Mouse (Mus musculus): ENCODE results near the gene 1700061G19Rik.
"Not testable (repeated sequence)": the region's sequence is repeated elsewhere in the genome, so short reads cannot be mapped to it uniquely, and the experiment has no call there.

Gene 1700061G19Rik

DNA sequence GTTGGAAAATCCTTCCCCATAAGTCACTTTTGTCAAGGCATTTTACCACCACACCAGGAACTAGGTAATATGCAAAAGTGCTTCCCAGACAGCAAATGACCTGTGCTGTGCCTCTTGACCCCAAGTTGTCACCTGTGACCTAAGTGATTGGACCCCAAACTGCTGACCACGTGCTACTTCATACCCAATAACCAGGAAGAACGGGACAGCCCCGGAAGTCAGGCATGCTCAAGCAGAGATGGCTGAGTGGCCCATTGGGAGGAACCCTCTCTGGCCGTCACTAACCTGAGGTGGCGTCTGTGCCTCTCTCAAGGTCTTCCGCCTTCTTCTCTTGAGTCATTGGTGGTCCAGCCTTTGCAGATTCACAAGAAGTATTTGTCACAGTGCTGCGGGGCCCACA lies 2.8 kb upstream of the 1700061G19Rik start:
- no peak for DNase-seq

DNA sequence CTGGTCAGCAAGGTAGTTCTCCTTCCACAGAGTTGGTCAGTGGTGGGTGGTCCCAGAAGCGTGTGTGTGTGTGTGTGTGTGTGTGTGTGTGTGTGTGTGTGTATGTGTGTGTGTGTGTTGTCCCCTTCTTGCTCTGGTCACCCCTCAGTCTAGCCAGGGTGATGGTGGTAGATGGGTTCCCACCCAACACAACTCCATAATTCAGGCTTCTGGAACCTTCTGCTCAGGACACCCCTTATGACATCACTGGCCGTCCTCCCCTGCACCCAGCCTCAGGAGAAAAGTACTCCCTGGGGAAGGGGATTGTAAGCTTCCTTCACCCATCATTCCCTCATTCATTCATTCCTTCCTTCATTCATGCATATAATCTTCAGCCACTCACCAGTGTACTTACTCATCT lies 1.0 kb upstream of the 1700061G19Rik start, which contains the start of gene Acsbg2:
TSS of gene Acsbg2 (minus strand) at position 211 of the 400 bp plus-strand sequence.
- DNase-seq = no peak

DNA sequence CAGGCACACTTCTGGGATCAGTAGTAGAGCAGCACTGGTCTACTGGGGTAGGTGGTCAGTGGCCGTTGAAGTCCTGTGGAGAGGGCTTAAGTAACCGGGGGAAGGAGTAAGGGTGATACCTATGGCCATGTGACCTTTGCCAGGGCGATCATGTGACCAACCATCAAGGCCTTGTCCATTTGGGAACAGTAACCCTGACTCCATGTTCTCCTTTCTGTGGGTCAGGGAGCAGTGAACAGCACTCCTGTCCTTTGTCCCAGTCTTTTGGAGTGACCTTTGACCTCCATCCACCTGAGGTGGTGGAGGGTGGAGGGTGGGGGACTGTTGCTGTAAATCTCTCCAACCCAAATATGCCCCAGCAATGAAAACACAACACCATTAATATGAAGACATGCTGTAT lies 1.2 kb downstream of the 1700061G19Rik start:
- DNase-seq = no peak

DNA sequence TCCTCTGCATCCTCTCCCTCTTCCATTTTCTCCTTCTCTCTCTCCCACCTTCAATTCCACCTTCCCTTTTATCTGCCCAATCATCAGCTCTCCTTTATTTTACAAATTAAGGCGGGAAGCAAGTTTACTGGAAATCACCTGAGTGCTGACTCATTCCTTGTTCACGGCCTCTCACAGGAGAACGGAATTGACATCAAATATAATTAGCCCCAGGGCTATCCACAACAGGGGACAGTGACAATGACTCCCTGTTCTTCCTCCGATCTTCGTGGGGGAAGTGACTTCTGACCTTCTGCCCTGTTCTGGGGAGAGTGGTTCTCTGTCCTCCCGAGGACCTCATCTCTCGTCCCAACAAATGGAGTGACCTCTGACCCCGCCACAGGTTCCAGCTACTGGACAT lies 1.7 kb downstream of the 1700061G19Rik start:
- no peak for DNase-seq

DNA sequence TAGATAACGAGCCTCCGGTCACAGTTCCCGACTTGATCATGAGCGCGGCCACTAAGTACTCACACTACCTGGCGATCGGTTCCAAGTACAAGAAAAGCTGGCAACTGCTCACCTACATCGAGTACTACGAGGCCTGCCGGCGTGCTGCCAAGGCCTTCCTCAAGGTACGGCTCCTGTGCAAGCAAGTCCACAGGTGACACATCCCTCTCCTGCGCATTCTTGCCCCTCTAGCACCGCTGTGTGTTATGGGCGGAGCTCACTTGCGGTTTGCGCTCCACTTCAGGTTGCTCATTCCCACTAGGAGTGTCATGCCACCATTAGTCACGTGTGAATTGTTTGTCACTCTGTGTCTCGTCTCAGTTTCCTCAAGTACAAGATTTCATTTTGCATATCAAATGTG lies 2.1 kb downstream of the 1700061G19Rik start:
- DNase-seq = no peak

DNA sequence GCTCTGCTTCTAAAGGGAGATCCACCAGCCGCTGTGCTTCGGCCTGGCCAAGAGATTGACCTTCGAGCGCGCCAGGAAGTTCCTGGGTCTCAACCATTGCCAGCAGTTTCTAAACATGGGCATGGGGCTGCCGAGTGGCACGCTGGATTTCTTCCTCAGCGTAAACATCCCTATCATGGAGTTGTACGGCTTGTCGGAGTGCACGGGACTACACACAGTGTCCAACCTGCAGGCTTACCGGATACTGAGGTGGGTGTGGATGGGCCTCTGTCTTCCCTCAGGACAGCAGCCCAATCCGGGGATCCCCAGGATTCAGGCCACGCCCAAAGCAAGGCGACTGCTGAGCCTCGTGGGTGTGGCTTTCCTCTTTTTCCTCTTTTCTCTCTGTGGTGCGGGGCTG lies 8.3 kb downstream of the 1700061G19Rik start:
- DNase-seq = no peak

DNA sequence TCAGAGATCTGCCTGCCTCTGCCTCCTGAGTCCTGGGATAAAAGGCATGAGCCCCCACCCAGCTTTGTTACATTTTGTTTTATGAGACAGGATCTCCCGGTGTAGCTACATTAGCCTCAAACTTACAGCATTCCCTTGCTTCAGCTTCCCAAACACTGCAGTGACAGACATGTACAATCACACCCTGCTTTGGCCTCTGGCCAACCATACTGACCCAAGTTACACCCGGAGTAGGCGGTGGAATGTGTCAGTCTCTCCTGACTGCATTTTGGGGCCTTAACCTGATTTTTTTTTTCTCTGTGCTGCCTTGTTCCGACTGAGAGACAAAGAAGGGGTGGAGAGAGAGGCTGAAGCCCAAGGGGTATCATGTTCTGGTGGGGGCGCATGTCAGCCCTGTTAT lies 9.1 kb downstream of the 1700061G19Rik start:
- no peak for DNase-seq

DNA sequence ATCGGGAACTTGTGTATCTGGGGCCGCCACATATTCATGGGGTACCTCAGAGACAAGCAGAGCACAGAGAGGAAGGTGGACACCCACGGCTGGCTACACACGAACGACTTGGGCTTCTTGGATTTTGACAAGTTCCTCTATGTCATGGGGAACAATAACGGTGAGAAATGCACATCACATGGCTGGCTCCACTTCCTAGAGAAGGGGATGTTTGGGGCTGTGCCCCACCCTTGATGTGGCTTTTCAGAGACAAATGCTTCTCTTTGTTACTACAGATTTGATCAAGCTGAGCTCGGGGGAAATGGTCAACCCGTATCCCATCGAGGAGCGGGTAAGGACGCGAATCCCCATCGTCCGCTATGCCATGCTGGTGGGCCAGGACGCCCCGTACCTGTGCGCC lies 9.5 kb downstream of the 1700061G19Rik start:
- no peak for DNase-seq

DNA sequence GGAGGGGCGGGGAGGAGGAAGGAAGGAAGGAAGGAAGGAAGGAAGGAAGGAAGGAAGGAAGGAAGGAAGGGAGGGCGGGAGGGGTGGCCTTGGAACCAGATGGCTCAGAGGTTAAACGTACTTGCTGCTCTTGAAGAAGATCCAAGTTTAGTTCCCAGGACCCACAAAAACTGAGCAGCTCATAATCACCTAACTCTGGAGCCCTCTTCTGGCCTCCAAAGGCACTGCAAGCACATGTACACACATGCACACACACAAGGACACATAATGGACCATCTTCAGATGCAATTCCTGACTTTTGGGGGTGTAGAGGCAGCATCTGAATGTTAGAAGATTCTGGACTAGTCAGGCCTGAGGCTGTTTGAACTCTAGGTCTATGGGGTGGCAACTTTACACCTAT lies 12.8 kb downstream of the 1700061G19Rik start:
- no peak for DNase-seq

DNA sequence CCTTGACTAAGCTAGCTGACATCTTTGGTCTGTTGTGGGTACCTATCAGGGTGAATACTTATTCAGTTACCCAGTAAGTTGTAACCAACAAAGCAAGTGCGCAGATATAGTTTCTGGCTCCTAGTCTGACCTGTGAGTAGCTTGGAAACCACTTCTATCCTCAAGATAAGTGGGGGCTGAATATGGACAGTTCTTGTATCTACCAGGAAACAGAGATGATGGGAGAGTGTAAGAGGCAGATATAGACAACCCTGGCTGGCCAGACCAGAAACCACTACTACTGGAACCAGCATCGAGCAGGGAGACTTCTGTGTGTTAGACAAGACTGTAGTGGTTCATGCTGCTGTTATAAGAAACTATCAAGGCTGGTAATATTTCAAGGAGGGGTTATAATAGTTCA lies 14.7 kb downstream of the 1700061G19Rik start:
- DNase-seq = no peak

DNA sequence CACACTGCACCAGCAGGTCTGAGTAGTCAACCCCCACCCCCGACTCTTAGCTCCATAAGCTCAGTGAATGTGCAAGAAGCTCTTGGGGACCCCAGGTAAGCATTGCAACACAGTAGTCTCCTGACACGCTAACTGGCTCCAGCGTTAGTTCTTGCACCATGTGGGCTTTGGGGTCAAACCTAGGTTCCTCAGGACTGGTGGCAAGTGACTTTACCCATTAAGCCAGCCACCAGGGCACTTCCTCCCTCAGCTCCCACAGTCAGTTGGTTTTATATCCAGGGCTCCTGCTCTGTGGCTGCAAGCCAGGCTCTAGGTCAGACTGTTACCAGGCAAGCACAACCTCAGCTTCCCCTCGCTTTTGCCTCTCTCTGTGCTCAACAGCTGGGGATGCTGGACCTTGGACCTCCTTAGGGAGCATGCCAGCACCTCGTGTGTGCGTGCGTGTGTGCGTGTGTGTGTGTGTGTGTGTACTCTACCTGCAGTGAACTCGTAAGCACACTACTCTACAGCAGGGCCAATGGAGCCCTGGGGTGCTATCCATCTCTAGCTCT lies 20.2 kb downstream of the 1700061G19Rik start:
- DNase-seq = no peak

DNA sequence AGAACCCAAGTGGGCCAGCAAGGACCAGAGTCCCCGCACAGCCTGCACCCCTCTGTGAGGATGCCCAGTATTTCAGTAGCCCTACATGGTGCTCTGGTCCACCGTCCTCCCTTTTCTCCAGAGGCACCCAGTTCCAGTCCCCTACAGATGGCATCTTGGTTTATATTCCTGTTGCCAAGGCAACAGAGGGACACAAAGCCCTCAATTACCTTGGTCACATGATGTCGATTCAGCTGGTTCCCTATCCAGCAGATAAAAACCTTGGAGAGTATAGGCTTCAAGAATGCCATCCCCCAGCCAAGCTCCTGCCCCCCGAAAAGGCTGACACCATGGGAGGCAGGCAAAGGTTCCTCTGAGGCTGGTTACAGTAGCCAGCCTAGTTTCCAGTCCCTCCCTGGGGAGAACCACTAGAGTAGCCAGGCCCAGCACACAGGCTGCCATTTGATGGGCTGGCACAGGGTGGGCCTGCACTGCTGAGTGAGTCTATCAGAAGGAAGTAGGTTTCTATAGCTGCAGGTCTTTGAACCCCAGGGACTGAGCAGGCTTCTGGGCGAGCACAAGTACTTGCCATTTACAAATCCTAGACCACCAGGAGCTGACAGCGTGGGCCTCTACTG lies 21.3 kb downstream of the 1700061G19Rik start:
- DNase-seq = peak; percentile 66

DNA sequence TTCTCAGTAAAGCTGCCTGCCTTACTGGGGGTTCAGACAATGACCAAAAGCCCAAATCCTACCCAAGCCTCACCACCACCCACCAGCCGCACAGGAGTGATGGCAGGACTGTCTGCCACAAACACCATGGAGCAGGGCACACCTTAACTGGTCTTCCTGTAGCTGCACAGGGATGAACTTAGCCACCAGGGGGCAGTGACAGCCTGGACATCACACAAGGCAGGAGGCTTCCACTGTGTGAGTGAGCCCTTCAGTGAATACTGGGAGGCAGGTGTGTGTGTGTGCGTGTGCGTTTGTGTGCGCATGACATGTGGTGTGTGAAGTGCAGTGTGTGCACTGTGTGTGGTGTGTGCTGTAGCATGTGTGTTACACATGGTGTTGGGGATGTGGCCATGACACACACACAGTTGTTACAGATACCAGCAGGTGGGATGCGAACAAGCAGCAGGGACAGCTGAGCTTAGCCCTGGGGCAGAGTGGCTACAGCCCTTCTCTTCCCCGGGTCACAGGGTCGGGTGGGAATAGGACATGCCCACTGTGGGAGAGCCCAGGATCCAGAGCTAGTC lies 22.4 kb downstream of the 1700061G19Rik start:
- DNase-seq = peak; percentile 83

DNA sequence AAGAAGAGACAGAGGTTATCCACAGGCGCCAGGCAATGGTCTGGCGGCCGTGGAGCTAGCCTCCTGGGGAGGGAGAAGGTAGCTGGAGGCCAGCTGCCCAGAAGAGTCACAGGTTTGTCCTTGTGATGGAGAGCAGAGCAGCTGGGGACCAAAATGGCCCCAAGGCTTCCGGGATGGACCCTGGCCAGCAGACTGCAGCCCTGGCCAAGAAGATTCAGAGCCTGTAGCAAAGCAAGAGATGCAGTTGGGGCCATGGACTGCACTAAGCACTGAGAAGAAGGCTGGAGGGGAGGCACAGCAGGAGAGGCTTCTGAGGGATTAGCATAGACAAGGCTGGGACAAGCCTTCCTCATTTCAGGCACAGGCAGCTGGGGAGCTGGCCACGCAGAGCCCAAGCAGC lies 27.4 kb downstream of the 1700061G19Rik start:
- no peak for DNase-seq

DNA sequence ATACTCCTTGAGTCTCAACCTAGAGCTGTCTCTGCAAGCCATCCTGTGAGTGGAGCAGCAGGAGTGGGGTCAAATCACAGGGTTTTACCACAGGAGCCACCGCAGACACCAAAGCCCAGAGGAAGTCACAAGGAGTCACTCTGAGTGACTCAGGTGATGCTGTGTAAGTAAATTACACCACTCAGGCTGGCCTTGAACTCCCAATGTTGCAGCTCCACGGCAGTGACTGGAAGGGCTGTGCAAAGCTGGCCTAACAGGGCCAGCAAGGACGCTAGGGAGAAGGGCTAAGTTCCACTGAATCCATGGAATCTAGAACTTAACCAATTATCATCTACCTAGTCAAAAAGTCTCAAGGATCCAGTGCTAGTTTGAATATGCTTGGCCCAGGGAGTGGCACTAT lies 30.9 kb downstream of the 1700061G19Rik start:
- no peak for DNase-seq

DNA sequence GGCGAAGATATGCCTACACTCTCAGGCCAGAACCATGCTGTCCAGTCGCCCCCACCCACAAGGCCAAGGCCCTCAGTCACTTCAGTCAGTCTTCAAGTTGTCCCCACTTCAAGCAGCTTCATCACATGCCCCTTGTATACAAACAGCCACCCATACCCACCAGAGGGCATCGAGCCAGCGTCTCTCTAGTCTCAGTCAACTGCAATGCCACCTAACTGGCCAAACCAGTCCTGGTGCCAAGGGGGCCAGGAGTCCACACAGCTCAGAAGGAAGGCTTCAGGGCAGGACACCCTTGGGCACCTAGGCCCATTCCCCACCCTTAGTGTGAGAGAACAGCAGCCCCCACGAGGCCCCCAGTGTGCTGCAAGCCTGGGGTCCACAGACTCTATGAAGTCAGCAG lies 31.8 kb downstream of the 1700061G19Rik start:
- DNase-seq = no peak

DNA sequence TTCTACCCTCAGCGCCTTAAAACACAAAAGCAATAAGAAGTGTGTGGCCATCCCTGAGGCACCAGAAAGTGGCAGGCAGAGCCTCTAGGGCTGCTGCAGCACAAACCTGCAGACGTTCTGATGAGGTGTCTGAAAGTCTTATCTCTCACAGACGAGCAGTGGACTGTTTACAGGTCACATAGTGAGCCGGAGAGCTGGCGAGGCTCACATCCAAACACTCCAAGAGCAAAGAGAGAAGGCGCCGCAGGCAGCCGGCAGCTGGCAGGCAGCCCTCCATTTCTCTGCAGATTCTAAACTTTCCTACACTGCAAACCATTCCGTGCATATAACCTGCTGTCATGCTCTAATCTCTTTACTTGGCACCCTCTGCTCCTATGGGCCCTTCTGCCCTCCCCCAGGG lies 32.6 kb downstream of the 1700061G19Rik start:
- DNase-seq = no peak

DNA sequence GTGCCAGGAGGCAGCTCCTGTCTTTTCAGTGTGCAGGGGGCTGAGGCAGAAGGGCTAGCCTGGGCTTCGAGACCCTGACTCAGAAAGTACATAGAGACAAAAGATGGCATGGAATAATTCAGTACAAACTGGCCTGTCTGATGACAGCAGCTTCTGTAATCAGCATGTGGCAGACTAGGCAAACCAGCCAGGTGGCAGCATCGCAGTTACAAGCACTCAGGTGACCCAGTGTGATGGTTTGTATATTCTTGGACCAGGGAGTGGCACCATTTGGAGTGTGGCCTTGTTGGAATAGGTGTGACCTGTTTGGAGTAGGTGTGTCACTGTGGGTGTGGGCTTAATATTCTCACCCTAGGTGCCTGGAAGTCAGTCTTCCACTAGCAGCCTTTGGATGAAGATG lies 34.5 kb downstream of the 1700061G19Rik start:
- DNase-seq = not testable (repeated sequence)

DNA sequence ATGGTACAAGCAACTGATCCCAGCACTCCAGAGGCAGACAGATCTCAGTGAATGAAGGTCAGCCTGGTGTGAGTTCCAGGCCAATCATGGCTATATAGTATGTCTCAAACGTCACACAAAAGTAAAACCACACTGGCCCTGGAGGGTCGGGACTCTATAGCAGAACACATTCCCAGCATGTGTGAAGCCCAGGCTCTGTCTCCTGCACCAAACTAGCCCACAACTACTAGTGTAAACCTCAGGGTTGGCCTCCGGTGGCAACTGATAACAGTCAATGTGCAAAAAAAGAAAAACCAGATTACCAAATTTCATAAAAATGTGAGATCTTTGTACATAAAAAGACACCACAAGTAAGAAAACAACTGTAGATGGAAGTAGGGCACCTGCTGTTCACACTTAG lies 37.7 kb downstream of the 1700061G19Rik start:
- DNase-seq = no peak

DNA sequence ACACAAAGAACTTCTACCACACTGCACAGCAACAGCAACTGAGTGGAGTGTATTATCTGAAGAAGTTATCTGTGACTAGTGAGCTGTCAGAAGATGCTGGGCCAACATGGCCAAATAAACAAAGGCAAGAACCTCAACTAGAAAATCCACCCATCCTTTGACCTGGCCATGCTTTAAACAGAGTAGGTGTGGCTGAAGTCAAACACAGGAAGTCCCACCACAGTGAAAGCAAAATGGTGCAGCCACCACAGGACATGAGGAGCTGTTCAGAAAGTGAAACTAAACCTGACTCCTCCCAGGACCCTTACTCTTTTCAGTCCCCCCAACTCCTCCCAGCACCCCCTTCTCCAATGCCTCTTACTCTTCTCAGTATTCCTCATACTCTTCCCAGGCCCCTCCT lies 38.2 kb downstream of the 1700061G19Rik start:
- DNase-seq = no peak

DNA sequence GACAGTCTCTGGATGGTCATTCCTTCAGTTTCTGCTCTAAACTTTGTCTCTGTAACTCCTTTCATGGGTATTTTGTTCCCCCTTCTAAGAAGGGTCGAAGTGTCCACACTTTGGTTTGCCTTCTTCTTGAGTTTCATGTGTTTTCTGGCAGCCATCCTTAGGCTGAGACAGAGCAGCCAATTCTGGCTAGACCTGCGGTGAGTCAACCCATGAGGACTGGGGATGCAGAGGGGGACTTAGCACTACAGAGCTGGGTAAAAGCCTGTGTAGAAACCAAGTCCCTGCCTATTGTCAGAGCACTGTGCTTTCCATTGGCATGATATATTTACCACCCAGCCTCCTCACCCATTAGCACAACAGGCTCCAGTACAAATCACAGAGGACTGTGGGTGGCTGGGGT lies 41.9 kb downstream of the 1700061G19Rik start:
- DNase-seq = no peak

DNA sequence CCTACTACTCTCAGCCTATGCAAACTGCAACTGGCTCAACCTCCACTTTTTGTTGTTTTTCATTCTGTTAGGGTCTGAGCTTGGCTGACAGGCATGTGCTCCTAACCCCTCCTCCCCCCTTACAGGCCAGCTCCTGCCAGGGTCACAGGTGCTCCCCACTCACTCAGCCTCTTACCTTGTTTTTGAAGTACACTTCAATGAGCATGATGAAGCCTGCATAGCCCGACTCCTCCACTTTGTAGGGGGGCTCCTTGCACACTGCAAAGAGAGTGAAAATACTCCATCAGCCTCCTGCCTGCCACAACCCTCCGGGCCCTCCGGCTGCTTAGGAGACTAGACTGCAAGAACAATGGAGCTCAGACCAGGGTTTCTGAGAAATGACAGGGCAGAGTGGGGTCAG lies 44.4 kb downstream of the 1700061G19Rik start:
- no peak for DNase-seq

DNA sequence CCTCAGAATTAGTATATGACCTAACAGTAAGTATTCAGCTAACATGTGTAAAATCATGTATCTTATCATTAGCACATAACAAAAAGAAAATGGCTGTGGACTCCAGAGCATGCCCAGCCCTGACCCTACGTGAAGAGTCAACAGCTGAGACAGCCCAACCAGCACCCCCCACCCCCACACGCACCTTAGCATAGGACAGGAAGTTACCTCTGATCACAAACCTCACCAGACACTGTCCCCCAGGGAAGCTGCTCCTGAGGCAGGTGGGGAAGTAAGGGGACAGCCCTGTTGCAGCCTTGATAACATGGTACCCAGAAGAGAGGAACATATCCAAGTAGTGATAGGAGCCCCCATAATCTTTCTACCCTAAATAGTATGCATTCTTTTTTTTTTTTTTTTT lies 50.7 kb downstream of the 1700061G19Rik start:
- DNase-seq = no peak

DNA sequence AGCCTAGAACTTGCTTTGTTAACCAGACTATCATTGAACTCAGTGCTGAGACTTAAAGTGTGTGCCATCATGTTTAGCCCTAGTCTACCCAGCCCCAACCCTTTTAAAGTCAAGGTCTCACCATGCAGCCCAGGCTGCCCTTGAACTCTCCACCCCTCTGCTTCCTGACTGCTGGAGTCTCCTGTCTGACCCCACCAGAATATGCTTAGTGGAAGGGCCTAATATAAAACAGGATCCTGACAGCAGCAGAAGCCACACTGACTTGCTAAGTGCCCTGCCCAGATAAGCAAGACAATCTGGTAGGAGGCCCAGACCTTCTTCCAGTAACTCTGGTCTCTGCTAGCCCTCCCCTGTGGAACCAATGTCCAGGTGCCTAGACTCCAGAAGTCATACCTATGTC lies 53.8 kb downstream of the 1700061G19Rik start:
- DNase-seq = no peak

DNA sequence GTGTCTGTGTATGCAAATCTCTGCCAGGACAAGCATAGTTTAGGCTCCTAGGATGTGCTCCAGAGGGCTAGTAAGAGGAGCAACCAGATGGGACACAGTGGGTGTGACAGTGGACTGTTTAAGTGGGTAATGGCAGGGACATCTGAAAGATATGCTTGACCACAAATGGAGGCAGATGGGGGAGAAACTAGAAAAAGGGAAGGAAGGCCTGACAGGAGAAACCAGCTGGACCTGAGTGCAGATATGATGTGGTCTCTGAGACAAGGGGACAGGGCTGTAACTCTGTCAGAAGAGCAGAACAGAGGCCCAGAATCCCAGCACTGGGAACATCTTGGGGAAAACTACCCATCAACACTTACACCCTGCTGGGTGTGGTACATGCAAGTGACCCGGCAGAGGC lies 54.3 kb downstream of the 1700061G19Rik start:
- no peak for DNase-seq
